Mouse (Mus musculus): ENCODE measurements around the gene Gm8024.
"Not testable (repeated sequence)": the region's sequence is repeated elsewhere in the genome, so short reads cannot be mapped to it uniquely, and the experiment has no call there.

Gene Gm8024

GRCm38 (mm10) chr14:42524182-42524581, at the start of gene Gm8024:
TSS of gene Gm8024 (minus strand) at chr14:42524282.
- DNase-seq (ENCODE audit: extremely low read depth, insufficient read length, low spot score) = not testable (repeated sequence)

DNA sequence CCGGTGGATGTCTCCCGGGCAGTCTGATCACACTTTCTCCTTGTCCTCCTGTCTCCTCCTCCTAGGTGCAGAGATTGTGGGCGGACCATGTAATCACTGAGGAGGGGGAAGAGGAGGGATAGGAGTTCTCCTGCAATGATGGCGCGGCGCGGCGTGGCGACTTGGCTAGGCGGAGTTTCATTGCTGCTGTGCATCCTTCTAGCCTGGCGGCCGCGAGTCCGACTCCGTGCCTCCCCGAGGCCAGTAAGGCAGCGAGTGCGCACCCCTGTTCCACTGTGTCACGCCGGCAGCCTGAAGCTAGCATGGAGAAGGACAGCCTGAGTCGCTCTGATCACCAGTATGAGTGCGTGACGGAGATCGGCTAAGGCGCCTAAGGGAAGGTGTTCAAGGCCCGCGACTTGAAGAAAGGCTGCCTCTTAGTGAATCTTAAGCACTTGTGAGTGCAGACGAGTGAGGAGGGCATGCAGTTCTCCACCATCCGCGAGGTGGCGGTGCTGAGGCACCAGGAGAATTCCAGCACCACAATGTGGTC, 19.2 kb upstream of the Gm8024 start:
- not testable (repeated sequence) for DNase-seq (ENCODE audit: extremely low read depth, insufficient read length, low spot score)

DNA sequence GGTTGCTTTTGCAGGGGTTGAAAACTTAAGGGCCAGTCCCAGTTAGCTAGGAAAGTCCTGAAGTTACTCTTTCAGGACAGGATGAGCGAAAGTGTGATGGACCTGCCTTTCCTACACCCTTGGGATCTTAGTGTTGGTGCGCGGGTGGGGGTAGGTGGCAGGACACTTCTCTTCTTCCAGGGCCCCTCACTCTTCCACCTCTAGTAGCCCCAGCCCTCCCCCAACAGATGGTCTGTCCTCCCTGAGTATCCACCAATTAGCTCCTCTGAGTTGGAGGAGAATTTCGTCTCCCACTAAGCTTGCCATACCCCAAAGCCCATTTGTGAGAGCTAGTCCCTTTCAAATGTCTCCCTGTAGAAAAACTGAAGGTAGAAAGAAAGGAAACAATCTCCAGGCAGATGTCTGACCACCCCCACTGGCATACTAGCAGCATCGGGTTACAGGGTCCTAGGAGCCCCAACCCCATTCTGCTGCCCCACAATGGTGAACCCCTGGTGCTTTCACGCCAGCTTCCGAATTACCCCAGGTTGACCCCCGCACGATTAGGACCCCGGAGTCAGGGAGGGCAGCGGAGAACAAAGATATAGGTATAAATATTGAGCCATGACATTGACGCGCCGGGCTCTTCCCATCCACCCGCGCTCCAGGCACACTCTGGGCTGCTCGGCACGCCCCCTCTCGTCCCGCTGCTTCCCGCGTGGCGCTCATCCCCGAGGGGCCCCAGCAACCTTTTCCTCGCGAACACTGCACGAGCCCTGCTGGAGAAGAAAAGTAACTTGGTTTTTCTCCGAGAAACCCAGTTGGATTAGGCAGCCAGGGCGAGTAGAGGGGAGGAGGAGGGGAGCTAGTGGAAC, 18.5 kb upstream of the Gm8024 start:
- DNase-seq (ENCODE audit: extremely low read depth, insufficient read length, low spot score) = not testable (repeated sequence)

- DNase-seq (ENCODE audit: extremely low read depth, insufficient read length, low spot score) = not testable (repeated sequence)
These were observed 21.8 kb downstream of the Gm8024 start, which contains the start of gene Gm8020 for GRCm38 (mm10) chr14:42502249-42502648. TSS of gene Gm8020 (minus strand) at chr14:42502349.
